Mouse (Mus musculus) CD4-positive, CD25-positive, alpha-beta regulatory T cell, adult 2 months (primary cell): ENCODE results near the gene Asb3.
"Not testable (repeated sequence)": the region's sequence is repeated elsewhere in the genome, so short reads cannot be mapped to it uniquely, and the experiment has no call there.

Experiments used
- DNase-seq: peaks from one replicate; pipeline ENCODE4 v3.0.0-alpha.2; 2012; ENCODE audit warnings: low read depth, low spot score

The Asb3 gene

GRCm38 (mm10) chr11:31000028-31000427, 114.8 kb downstream of the Asb3 start:
- no peak for DNase-seq

GRCm38 (mm10) chr11:31001169-31001908, 116.1 kb downstream of the Asb3 start:
- DNase-seq = no peak

- DNase-seq = not testable (repeated sequence)
Observed at GRCm38 (mm10) chr11:31009668-31010067, 124.5 kb downstream of the Asb3 start.

- DNase-seq = not testable (repeated sequence)
Observed at GRCm38 (mm10) chr11:31017466-31017865, 132.2 kb downstream of the Asb3 start.

GRCm38 (mm10) chr11:31034958-31035357, 149.7 kb downstream of the Asb3 start:
- DNase-seq = no peak

- no peak for DNase-seq
Observed at GRCm38 (mm10) chr11:31089973-31090372, 204.8 kb downstream of the Asb3 start.

GRCm38 (mm10) chr11:31090478-31090978, 205.3 kb downstream of the Asb3 start:
- no peak for DNase-seq

GRCm38 (mm10) chr11:31099519-31099918, 214.3 kb downstream of the Asb3 start:
- not testable (repeated sequence) for DNase-seq

GRCm38 (mm10) chr11:31102188-31102587, 217.0 kb downstream of the Asb3 start:
- DNase-seq = no peak

GRCm38 (mm10) chr11:31105364-31105763, 220.1 kb downstream of the Asb3 start:
- DNase-seq = no peak

GRCm38 (mm10) chr11:31126964-31127363, 241.7 kb downstream of the Asb3 start:
- not testable (repeated sequence) for DNase-seq

- DNase-seq = not testable (repeated sequence)
Observed at GRCm38 (mm10) chr11:31133726-31134125, 248.5 kb downstream of the Asb3 start.

- not testable (repeated sequence) for DNase-seq
Observed at GRCm38 (mm10) chr11:31134824-31135223, 249.6 kb downstream of the Asb3 start.

GRCm38 (mm10) chr11:31138394-31138793, 253.2 kb downstream of the Asb3 start:
- DNase-seq = not testable (repeated sequence)
